Mouse (Mus musculus) intestine, postnatal 0 days (tissue): ENCODE results near the gene Znhit3. TPM values are rescaled to one million over a fixed set of nuclear protein-coding genes. Genes with fewer than 3 reads are reported as not detected.

Source experiments
- ATAC-seq: fragments of 200-750 bp; cut with Nextera tagmentation; 2 replicates; pipeline ENCODE4 v1.8.0; 2017; ENCODE audit warnings: mild to moderate bottlenecking, moderate TSS enrichment, moderate library complexity
- H3K27ac ChIP-seq: fragments of 300-500 bp; sonication (generic); 2 replicates; pipeline ENCODE4 v1.5.1; 2014; ENCODE audit warnings: mild to moderate bottlenecking, low read depth, low read length, moderate library complexity
- H3K27me3 ChIP-seq: fragments of 300-500 bp; sonication (generic); replicated peaks from 2 replicates; pipeline ENCODE4 v1.6.1; 2014; ENCODE audit warnings: low read length, mixed read lengths; ENCODE audit not compliant: control insufficient read depth, insufficient read depth
- H3K36me3 ChIP-seq: fragments of 300-500 bp; sonication (generic); 2 replicates; pipeline ENCODE4 v1.6.1; 2014; ENCODE audit warnings: mild to moderate bottlenecking, moderate library complexity; ENCODE audit not compliant: control insufficient read depth, insufficient read depth
- H3K4me1 ChIP-seq: fragments of 300-500 bp; sonication (generic); replicated peaks from 2 replicates; pipeline ENCODE4 v1.6.1; 2014; ENCODE audit warnings: antibody characterized with exemption, low read length, mixed read lengths; ENCODE audit not compliant: control insufficient read depth, insufficient read depth
- H3K4me2 ChIP-seq: fragments of 300-500 bp; sonication (generic); replicated peaks from 2 replicates; pipeline ENCODE4 v1.6.1; 2014; ENCODE audit warnings: low read depth, mild to moderate bottlenecking, moderate library complexity
- H3K4me3 ChIP-seq: fragments of 300-500 bp; sonication (generic); 2 replicates; pipeline ENCODE4 v1.5.1; 2014; ENCODE audit warnings: low read depth, low read length
- H3K9ac ChIP-seq: fragments of 300-500 bp; sonication (generic); 2 replicates; pipeline ENCODE4 v1.6.1; 2014; ENCODE audit warnings: mild to moderate bottlenecking, low read depth, low read length
- H3K9me3 ChIP-seq: fragments of 300-500 bp; sonication (generic); 2 replicates; pipeline ENCODE4 v1.6.1; 2016; ENCODE audit warnings: mixed run types; ENCODE audit not compliant: control insufficient read depth
- CTCF ChIP-seq: sonication (generic); IDR thresholded peaks from 2 replicates; pipeline ENCODE4 v1.5.1; 2016; ENCODE audit warnings: low read depth, mild to moderate bottlenecking, control low read depth, antibody characterized with exemption, moderate library complexity
- WGBS: fragments of 180-500 bp; shearing (Covaris S2); extraction: QIAGEN DNeasy Blood & Tissue Kit; methylation state at CpG from one replicate; pipeline ENCODE4 v1.1.7; 2014; 5-methylcytosine and 5-hydroxymethylcytosine counted together
- polyA plus RNA-seq: library from polyadenylated mRNA; unstranded; fragments of >200 nt; fragmentation: Nextera tagmentation; extraction: Ambion mirVana; gene quantifications from 2 replicates; pipeline ENCODE4 v1.2.1, GENCODE M21; 2015

The Znhit3 gene
- polyA plus RNA-seq, 1 experiment from 2014 or later = 22.6 TPM

GRCm38 (mm10) chr11:84943948-84944347 is 27.8 kb upstream of the Znhit3 start:
- H3K27me3 ChIP-seq = peaks cover 13% of the 10 kb centered on the region
- H3K4me3 ChIP-seq = no peak overlapping the region
- no peak overlapping the region for H3K9ac ChIP-seq
- no peaks in the 10 kb centered on the region for H3K9me3 ChIP-seq
- ATAC-seq = no peak
- no peaks in the 10 kb centered on the region for H3K36me3 ChIP-seq
- peak overlapping the region; percentile 27; the same call in 1 of the 2 replicates for H3K4me2 ChIP-seq
- peak; percentile 57 for TF ChIP-seq CTCF
- H3K4me1 ChIP-seq = no peaks in the 10 kb centered on the region; the same call in 1 of the 2 replicates
- no peak overlapping the region for H3K27ac ChIP-seq
- under 1% methylated on average over 15 of the region's 15 CpGs for WGBS

- Histone ChIP-seq H3K27me3 (peaks cover 8% of the 10 kb centered on the region), H3K4me3 (no peak overlapping the region), H3K4me2 (no peak overlapping the region), H3K36me3 (no peaks in the 10 kb centered on the region), H3K9ac (no peak overlapping the region), H3K4me1 (no peaks in the 10 kb centered on the region; the same call in 1 of the 2 replicates), H3K27ac (no peak overlapping the region), H3K9me3 (no peaks in the 10 kb centered on the region)
- ATAC-seq = no peak
- WGBS = 73% methylated on average over 10 of the region's 10 CpGs
- no peak for TF ChIP-seq CTCF
Observed at GRCm38 (mm10) chr11:84940140-84940539, 24.0 kb upstream of the Znhit3 start.

GRCm38 (mm10) chr11:84939508-84940053 is 23.4 kb upstream of the Znhit3 start:
- Histone ChIP-seq H3K4me1 (no peaks in the 10 kb centered on the region; the same call in 1 of the 2 replicates), H3K9ac (no peak overlapping the region), H3K4me2 (no peak overlapping the region), H3K4me3 (no peak overlapping the region), H3K27ac (no peak overlapping the region), H3K27me3 (peaks cover 4% of the 10 kb centered on the region), H3K9me3 (no peaks in the 10 kb centered on the region), H3K36me3 (no peaks in the 10 kb centered on the region)
- TF ChIP-seq CTCF = no peak
- WGBS = 63% methylated on average over 8 of the region's 8 CpGs
- no peak for ATAC-seq

- ATAC-seq = no peak
- no peak for TF ChIP-seq CTCF
- no peak overlapping the region for H3K4me3 ChIP-seq
- no peak overlapping the region for H3K4me2 ChIP-seq
- H3K36me3 ChIP-seq = no peaks in the 10 kb centered on the region
- 10% methylated on average over 6 of the region's 6 CpGs for WGBS
- H3K4me1 ChIP-seq = no peaks in the 10 kb centered on the region
- no peaks in the 10 kb centered on the region for H3K27me3 ChIP-seq
- no peak overlapping the region for H3K9ac ChIP-seq
- H3K9me3 ChIP-seq = no peaks in the 10 kb centered on the region
- H3K27ac ChIP-seq = no peak overlapping the region
Observed at GRCm38 (mm10) chr11:84932261-84932660, 16.1 kb upstream of the Znhit3 start.

GRCm38 (mm10) chr11:84920981-84921380 is 4.8 kb upstream of the Znhit3 start:
- H3K4me3 ChIP-seq = no peak overlapping the region
- WGBS = 88% methylated on average over 8 of the region's 8 CpGs
- no peak overlapping the region for H3K27ac ChIP-seq
- no peak for TF ChIP-seq CTCF
- H3K36me3 ChIP-seq = no peaks in the 10 kb centered on the region
- no peaks in the 10 kb centered on the region for H3K27me3 ChIP-seq
- peaks cover 3% of the 10 kb centered on the region; the same call in 1 of the 2 replicates for H3K4me1 ChIP-seq
- no peak overlapping the region for H3K9ac ChIP-seq
- H3K9me3 ChIP-seq = no peaks in the 10 kb centered on the region
- ATAC-seq = no peak
- H3K4me2 ChIP-seq = no peak overlapping the region

GRCm38 (mm10) chr11:84919951-84920350 is 3.8 kb upstream of the Znhit3 start:
- Histone ChIP-seq H3K4me1 (peaks cover 3% of the 10 kb centered on the region; the same call in 1 of the 2 replicates), H3K27me3 (no peaks in the 10 kb centered on the region), H3K4me3 (no peak overlapping the region), H3K4me2 (no peak overlapping the region), H3K27ac (no peak overlapping the region), H3K36me3 (no peaks in the 10 kb centered on the region), H3K9ac (no peak overlapping the region), H3K9me3 (no peaks in the 10 kb centered on the region)
- 64% methylated on average over 7 of the region's 7 CpGs for WGBS
- no peak for ATAC-seq
- no peak for TF ChIP-seq CTCF
